Mouse (Mus musculus) heart, adult 2 months (tissue): ENCODE results near the gene 4930433I11Rik.
"Not testable (repeated sequence)": the region's sequence is repeated elsewhere in the genome, so short reads cannot be mapped to it uniquely, and the experiment has no call there.

Source experiments
- CTCF ChIP-seq: fragments of 200-600 bp; IDR thresholded peaks from 2 replicates; pipeline ENCODE4 v1.8.1; 2022; ENCODE audit warnings: antibody characterized with exemption, mild to moderate bottlenecking, moderate library complexity
- POLR2A ChIP-seq: fragments of 200-500 bp; IDR thresholded peaks from 2 replicates; pipeline ENCODE4 v1.6.1; 2011; ENCODE audit warnings: mild to moderate bottlenecking, low read depth, low read length, control low read depth; ENCODE audit not compliant: insufficient read depth

GRCm38 (mm10) chr7:41044058-41044457 lies 56.7 kb downstream of the 4930433I11Rik start:
- not testable (repeated sequence) for TF ChIP-seq CTCF, POLR2A
